Mouse (Mus musculus) colon, adult 2 months (tissue): ENCODE measurements around the gene Gm11985. TPM values are rescaled to one million over a fixed set of nuclear protein-coding genes. Genes with fewer than 3 reads are reported as not detected.

Experiments used
- polyA plus RNA-seq: library from polyadenylated mRNA; depleted of rRNA; stranded (reverse); fragments of >200 nt; gene quantifications from 2 replicates; pipeline ENCODE4 v1.2.3, GENCODE M21; 2012; rRNA removed

Gm11985 gene
- not detected in 2 replicates for polyA plus RNA-seq

GRCm38 (mm10) chr11:7188469-7188868 is at the start of gene Gm11985:
Gene Gm11985, minus strand, starts transcription at chr11:7188569.

GRCm38 (mm10) chr11:7213501-7214341 is 25.4 kb upstream of the Gm11985 start, which contains the start of gene Igfbp3:
Gene Igfbp3, minus strand, starts transcription at chr11:7213923.

GRCm38 (mm10) chr11:7197491-7197941 is 9.1 kb upstream of the Gm11985 start, which contains the start of gene Igfbp1:
Gene Igfbp1, plus strand, starts transcription at chr11:7197782.

Other genes with a start within 250 kb of the Gm11985 start
- gene Adcy1, start 125.1 kb downstream of the Gm11985 start, polyA plus RNA-seq = 0.65 and 0.70 TPM in 2 replicates
- gene Igfbp1, start 9.2 kb upstream of the Gm11985 start, polyA plus RNA-seq = not detected in 2 replicates
- 81.3 and 97.9 TPM in 2 replicates for gene Igfbp3, start 25.4 kb upstream of the Gm11985 start, polyA plus RNA-seq